Mouse (Mus musculus) small intestine, adult 10 weeks (tissue): Measurements from ENCODE around the gene Map1s. TPM values are rescaled to one million over a fixed set of nuclear protein-coding genes. Genes with fewer than 3 reads are reported as not detected.

Source experiments
- polyA plus RNA-seq: library from polyadenylated mRNA; stranded (reverse); fragments of 350-450 nt; fragmentation: Illumina TruSeq; extraction: RNeasy Lipid Tissue Mini Kit (QIAGEN cat#74804); gene quantifications from one replicate; pipeline ENCODE4 v1.2.3, GENCODE M21; 2014; ENCODE audit warnings: low replicate concordance

Gene Map1s
- 0.85 TPM for polyA plus RNA-seq

GRCm38 (mm10) chr8:70905831-70906736 is at the start of gene Map1s:
TSS of gene Map1s (plus strand) at chr8:70905932.

GRCm38 (mm10) chr8:70862824-70863641 is 42.7 kb upstream of the Map1s start, which contains the start of gene Kcnn1:
TSS of gene Kcnn1 (minus strand) at chr8:70863258.

GRCm38 (mm10) chr8:70873364-70873985 is 32.3 kb upstream of the Map1s start, which contains the start of gene Ccdc124:
TSS of gene Ccdc124 (minus strand) at chr8:70873935.

GRCm38 (mm10) chr8:70892022-70892895 is 13.5 kb upstream of the Map1s start, which contains the start of gene Slc5a5:
TSS of gene Slc5a5 (minus strand) at chr8:70892757.

GRCm38 (mm10) chr8:70897021-70897680 is 8.6 kb upstream of the Map1s start, which contains the start of gene Rpl18a:
TSS of gene Rpl18a (minus strand) at chr8:70897412.

Other genes starting within 250 kb of the Map1s start
- 22.3 TPM for gene Pgpep1, start 245.5 kb upstream of the Map1s start, polyA plus RNA-seq
- not detected for gene Lsm4, start 232.7 kb upstream of the Map1s start, polyA plus RNA-seq
- 15.4 TPM for gene Jund, start 207.0 kb upstream of the Map1s start, polyA plus RNA-seq
- not detected for gene Iqcn, start 202.5 kb upstream of the Map1s start, polyA plus RNA-seq
- gene Gm3336, start 187.4 kb upstream of the Map1s start, polyA plus RNA-seq: 3.4 TPM
- not detected for gene Pde4c, start 182.2 kb upstream of the Map1s start, polyA plus RNA-seq
- 0.97 TPM for gene Rab3a, start 151.3 kb upstream of the Map1s start, polyA plus RNA-seq
- gene Mpv17l2, start 145.0 kb upstream of the Map1s start, polyA plus RNA-seq: 0.48 TPM
- gene Pik3r2, start 129.2 kb upstream of the Map1s start, polyA plus RNA-seq: 0.45 TPM
- gene Mast3, start 100.9 kb upstream of the Map1s start, polyA plus RNA-seq: 1.1 TPM
- gene Il12rb1, start 97.5 kb upstream of the Map1s start, polyA plus RNA-seq: not detected
- gene Arrdc2, start 66.2 kb upstream of the Map1s start, polyA plus RNA-seq: not detected
- gene Kcnn1, start 42.7 kb upstream of the Map1s start, polyA plus RNA-seq: not detected
- gene Ccdc124, start 32.0 kb upstream of the Map1s start, polyA plus RNA-seq: not detected
- gene Slc5a5, start 13.2 kb upstream of the Map1s start, polyA plus RNA-seq: not detected
- gene Rpl18a, start 8.5 kb upstream of the Map1s start, polyA plus RNA-seq: 7.8 TPM